Mouse (Mus musculus) lung, adult 2 months (tissue): ENCODE results near the gene Ppm1h.

Experiments
- CTCF ChIP-seq: fragments of 200-500 bp; IDR thresholded peaks from 2 replicates; pipeline ENCODE4 v1.5.1; 2011; ENCODE audit warnings: mild to moderate bottlenecking, low read length, control low read depth; ENCODE audit not compliant: insufficient read depth
- POLR2A ChIP-seq: fragments of 200-500 bp; IDR thresholded peaks from 2 replicates; pipeline ENCODE4 v1.6.1; 2011; ENCODE audit warnings: low read depth, mild to moderate bottlenecking, control low read depth, low read length, borderline replicate concordance; ENCODE audit errors: extremely low read depth

- TF ChIP-seq POLR2A (no peak), CTCF (no peak)
These were observed 127.3 kb downstream of the Ppm1h start for GRCm38 (mm10) chr10:122805866-122806265.
